Mouse (Mus musculus) forebrain, embryonic 11.5 days (tissue): ENCODE measurements around the gene Med16. TPM values are rescaled to one million over a fixed set of nuclear protein-coding genes. Genes with fewer than 3 reads are reported as not detected.

Experiments
- ATAC-seq: fragments of 200-750 bp; cut with Nextera tagmentation; replicated peaks from 2 replicates; pipeline ENCODE4 v1.8.0; 2017; ENCODE audit warnings: moderate TSS enrichment; ENCODE audit not compliant: low FRiP score
- DNase-seq: peaks from one replicate; pipeline ENCODE4 v3.0.0-alpha.2; 2017; ENCODE audit warnings: low spot score
- H3K27ac ChIP-seq: fragments of 300-500 bp; sonication (generic); 2 replicates; pipeline ENCODE4 v1.5.1; 2014; ENCODE audit warnings: low read depth, low read length
- H3K27me3 ChIP-seq: fragments of 300-500 bp; sonication (generic); 2 replicates; pipeline ENCODE4 v1.6.1; 2014; ENCODE audit warnings: mild to moderate bottlenecking, low read length, mixed read lengths; ENCODE audit not compliant: control insufficient read depth, insufficient read depth
- H3K36me3 ChIP-seq: fragments of 300-500 bp; sonication (generic); 2 replicates; pipeline ENCODE4 v1.6.1; 2014; ENCODE audit warnings: mild to moderate bottlenecking, low read length, moderate library complexity, mixed read lengths; ENCODE audit not compliant: control insufficient read depth, insufficient read depth
- H3K4me1 ChIP-seq: fragments of 300-500 bp; sonication (generic); replicated peaks from 2 replicates; pipeline ENCODE4 v1.6.1; 2014; ENCODE audit warnings: low read length, mixed read lengths; ENCODE audit not compliant: control insufficient read depth, insufficient read depth
- H3K4me2 ChIP-seq: fragments of 300-500 bp; sonication (generic); 2 replicates; pipeline ENCODE4 v1.6.1; 2014; ENCODE audit warnings: low read depth, mild to moderate bottlenecking, low read length, moderate library complexity, mixed read lengths; ENCODE audit not compliant: severe bottlenecking
- H3K4me3 ChIP-seq: fragments of 300-500 bp; sonication (generic); 2 replicates; pipeline ENCODE4 v1.5.1; 2014; ENCODE audit warnings: low read depth, low read length
- H3K9ac ChIP-seq: fragments of 300-500 bp; sonication (generic); 2 replicates; pipeline ENCODE4 v1.6.1; 2014; ENCODE audit warnings: low read length
- H3K9me3 ChIP-seq: fragments of 300-500 bp; sonication (generic); 2 replicates; pipeline ENCODE4 v1.6.1; 2016; ENCODE audit warnings: low read length, mixed read lengths; ENCODE audit not compliant: control insufficient read depth
- WGBS: fragments of 180-500 bp; shearing (Covaris S2); extraction: QIAGEN DNeasy Blood & Tissue Kit; methylation state at CpG from one replicate; pipeline ENCODE4 v1.1.7; 2014; 5-methylcytosine and 5-hydroxymethylcytosine counted together
- polyA plus RNA-seq: library from polyadenylated mRNA; unstranded; fragments of >200 nt; fragmentation: Nextera tagmentation; extraction: Ambion mirVana; gene quantifications from 2 replicates; pipeline ENCODE4 v1.2.1, GENCODE M21; 2014

The Med16 gene
- polyA plus RNA-seq, 1 experiment from 2014 or later = 60.4 TPM

DNA sequence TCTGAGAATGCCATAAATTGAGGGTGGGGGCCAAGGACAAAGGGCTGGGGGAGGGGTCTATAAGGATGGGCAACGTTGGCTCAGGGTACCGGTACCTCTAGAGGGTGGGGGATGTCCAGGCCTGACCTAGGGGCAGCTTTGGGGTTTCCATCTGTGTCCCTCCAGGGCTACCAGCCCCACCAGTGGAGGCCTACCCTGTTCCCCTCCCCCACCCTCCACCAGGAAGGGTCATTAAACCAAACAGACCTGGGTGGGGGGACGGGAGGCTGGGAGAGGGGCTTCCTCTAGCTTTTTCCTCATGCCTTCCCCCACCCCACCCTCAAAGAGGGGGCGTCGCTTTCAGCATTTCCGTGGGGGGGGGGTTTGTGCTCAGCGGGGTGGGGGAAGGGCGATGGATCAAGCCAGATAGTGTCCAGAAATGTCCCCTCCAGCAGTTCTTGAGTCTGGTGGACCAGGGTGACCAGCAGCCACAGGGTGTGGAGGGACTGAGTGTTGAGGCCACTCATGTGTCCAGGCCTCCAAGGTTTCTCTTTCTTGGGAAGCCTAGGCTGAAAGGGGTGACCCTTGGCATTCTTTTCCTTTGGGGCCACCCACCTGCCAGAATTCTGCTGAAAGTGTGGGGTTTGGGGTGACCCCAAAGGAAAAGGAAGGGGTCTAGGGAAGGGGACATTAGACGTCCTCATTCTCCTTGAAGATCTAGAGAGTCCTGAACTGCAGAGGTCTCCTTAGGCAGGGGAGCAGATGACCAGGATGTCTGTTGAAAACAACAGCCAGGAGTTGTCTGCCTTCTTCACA lies 20.4 kb upstream of the Med16 start:
- WGBS = 19% methylated on average over 9 of the region's 9 CpGs
- ATAC-seq (0 out of 2 replicates have a peak, but pooled peaks have one; percentile 10), DNase-seq (no peak)
- H3K27me3 ChIP-seq = no peaks in the 10 kb centered on the region; the same call in 1 of the 2 replicates
- peak overlapping the region; percentile 86 for H3K4me3 ChIP-seq
- peak overlapping the region; percentile 49 for H3K9ac ChIP-seq
- H3K27ac ChIP-seq = peak overlapping the region; percentile 59; the same call in 1 of the 2 replicates
- H3K9me3 ChIP-seq = no peaks in the 10 kb centered on the region
- H3K4me2 ChIP-seq = peak overlapping the region; percentile 83
- no peaks in the 10 kb centered on the region for H3K36me3 ChIP-seq
- H3K4me1 ChIP-seq = peaks cover 9% of the 10 kb centered on the region

DNA sequence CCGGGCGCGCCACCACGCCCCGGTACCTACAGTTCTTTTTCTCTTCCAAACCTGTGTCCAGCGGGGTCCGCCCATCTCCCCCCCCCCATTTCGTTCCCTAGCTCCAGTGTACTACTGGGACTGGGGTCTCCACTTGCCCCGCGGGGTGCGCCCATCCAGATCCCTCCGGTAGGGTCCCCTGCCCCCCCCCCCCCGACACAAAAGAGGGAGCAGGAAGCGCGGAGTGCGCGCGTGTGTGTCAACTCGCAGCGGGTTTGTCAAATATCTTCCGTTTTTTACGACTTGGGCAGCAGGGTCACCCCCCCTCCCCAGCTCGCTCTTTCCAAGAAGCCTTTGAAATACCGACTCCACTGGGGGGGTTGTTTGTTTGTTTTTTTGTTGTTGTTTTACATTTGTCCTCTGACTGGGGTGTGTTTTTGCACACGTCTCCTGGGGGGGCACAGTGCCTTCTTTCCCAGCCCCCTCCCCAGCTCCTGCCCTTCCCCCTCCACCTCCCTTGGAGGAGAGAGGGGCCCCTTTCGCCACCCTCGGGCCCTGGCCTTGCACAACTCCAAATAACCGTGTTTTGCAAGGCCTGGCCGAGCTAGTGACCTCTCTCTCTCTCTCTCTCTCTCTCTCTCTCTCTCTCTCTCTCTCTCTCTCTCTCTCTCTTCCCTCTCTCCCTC lies 19.4 kb upstream of the Med16 start:
- Histone ChIP-seq H3K4me2 (peak overlapping the region; percentile 83), H3K27ac (peak overlapping the region; percentile 72; the same call in 1 of the 2 replicates), H3K9ac (peak overlapping the region; percentile 83), H3K4me1 (peaks cover 9% of the 10 kb centered on the region), H3K4me3 (peak overlapping the region; percentile 86), H3K9me3 (no peaks in the 10 kb centered on the region), H3K36me3 (no peaks in the 10 kb centered on the region), H3K27me3 (peaks cover 4% of the 10 kb centered on the region)
- WGBS = under 1% methylated on average over 29 of the region's 29 CpGs
- ATAC-seq = no peak
- peak; percentile 78 for DNase-seq

DNA sequence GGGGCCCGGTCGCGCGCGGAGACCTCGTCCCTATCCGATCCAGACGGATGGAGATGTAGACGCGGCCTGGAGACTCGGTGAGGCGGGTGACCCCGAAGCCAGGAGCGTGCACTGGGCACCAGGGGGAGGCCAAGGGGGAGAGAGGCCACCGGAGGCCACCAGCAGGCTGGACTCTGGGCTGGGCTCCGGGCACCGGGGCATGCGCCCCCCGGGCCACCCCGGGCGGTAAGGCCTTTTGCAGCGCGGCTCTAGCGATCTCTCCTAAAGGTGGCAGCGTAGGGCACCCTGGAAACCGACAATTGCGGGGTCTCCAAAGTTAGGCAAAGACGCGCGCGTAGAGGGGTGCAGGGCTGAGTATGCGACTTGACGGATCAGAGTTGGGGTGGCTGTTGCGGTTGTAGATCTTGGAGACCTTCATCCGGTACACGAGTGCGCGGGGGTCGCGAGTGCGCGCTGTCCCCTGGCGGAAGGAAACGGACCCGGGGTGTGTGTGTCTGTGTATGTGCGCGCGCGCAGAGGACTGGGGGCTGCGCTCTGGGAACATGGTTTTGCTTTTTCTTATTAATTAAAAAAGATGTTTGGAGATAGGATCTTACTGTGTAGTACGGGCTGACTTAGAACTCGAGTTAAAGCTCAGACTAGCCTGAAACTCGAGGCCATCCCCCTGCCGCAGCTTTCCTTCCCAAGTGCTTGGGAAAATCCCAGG lies 18.8 kb upstream of the Med16 start:
- Histone ChIP-seq H3K9ac (peak overlapping the region; percentile 83), H3K4me3 (peak overlapping the region; percentile 86), H3K36me3 (no peaks in the 10 kb centered on the region), H3K4me1 (peaks cover 6% of the 10 kb centered on the region), H3K27me3 (peaks cover 11% of the 10 kb centered on the region), H3K4me2 (peak overlapping the region; percentile 83), H3K27ac (peak overlapping the region; percentile 72), H3K9me3 (no peaks in the 10 kb centered on the region)
- DNase-seq (peak; percentile 87), ATAC-seq (peak; percentile 61)
- 0% methylated on average over 53 of the region's 54 CpGs for WGBS

DNA sequence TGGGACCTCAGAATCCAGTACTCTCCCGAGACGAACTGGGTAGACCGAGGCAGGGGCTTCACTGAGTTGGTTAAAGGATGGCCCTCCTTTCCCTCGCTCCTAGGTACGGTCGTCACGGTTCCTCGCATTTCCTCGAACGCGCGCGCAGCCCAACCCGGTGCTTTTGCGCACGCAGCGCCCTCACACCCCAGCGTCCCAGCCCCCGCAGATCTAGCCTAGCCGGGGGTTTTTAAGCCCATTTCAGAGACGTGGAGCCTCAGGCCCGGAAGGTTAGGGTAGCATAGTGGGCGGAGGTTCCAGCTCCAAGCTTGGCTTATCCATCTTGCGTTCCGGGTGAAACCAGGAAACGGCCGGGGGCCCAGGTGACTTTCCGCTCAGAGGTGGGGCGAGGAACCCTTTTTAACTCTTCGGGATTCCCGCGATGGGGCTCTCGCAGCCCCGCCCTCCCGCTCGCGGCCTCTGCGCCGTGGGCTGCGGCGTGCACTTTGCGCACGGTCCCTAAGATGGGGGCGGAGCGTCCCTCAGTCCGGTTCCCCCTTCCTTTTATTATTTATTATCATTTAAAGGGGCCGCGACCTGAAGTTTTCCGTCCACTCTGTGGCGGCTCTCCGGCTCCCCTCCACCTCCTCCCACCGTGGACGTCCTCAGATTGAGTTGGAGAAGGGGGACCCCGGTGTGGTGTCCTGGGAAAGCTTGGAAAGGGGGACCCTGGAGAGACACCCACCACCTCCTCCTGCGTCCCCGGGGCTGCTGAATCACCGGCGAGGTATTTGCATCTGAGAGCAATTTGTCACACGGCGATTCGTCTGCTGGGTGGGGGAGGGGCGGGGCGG lies 18.0 kb upstream of the Med16 start, which contains the start of gene Arid3a:
Gene Arid3a (plus strand): TSS at position 553 of the 833 bp plus-strand sequence.
- Histone ChIP-seq H3K27ac (peak within 1 kb of the TSS; percentile 72), H3K36me3 (no peaks in the 10 kb centered on the region), H3K4me3 (peak within 1 kb of the TSS; percentile 86), H3K9ac (peak within 1 kb of the TSS; percentile 83), H3K9me3 (no peaks in the 10 kb centered on the region), H3K4me2 (peak within 1 kb of the TSS; percentile 83), H3K27me3 (peaks cover 19% of the 10 kb centered on the region), H3K4me1 (peaks cover 6% of the 10 kb centered on the region)
- DNase-seq (peak; percentile 95), ATAC-seq (peak; percentile 73)
- WGBS = under 1% methylated on average over 63 of the region's 63 CpGs

DNA sequence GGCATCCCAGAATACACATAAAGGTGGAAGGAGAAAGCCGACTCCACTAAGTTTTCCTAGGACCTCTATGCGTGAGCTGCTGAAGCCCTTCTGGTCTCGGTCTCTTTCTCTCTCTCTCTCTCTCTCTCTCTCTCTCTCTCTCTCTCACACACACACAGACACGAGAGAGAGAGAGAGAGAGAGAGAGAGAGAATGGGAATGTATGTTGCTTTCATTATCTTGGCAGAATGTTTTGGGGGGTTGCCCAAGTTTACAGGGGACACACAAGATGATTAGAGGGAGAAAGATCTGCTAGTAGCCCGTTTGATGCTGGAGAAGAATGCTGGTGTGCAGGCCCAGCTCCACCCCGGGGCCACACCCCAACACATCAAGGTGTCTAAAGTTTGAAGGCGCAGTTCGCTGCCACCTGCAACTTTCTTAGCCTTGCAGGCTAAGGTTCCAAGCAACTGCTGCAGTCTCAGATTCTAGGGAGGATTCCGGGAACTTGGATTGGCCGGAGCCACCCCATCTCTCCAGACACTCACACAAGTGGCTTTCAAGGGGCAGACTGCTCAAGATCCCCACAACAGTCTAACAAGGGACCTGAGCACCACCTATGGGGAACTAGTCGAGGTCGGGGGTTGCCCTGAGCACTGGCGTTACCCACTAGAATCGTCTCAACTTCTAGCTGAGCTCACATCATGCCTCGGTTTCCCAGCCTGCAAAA lies 17.2 kb upstream of the Med16 start:
- no peak for DNase-seq
- 0 out of 2 replicates have a peak overlapping the region, but pooled peaks have one; percentile 25 for H3K27ac ChIP-seq
- 14% methylated on average over 14 of the region's 15 CpGs for WGBS
- peaks cover 27% of the 10 kb centered on the region for H3K27me3 ChIP-seq
- no peak for ATAC-seq
- H3K9ac ChIP-seq = peak overlapping the region; percentile 83; the same call in 1 of the 2 replicates
- peak overlapping the region; percentile 83 for H3K4me2 ChIP-seq
- H3K4me1 ChIP-seq = peaks cover 7% of the 10 kb centered on the region
- peak overlapping the region; percentile 86 for H3K4me3 ChIP-seq
- H3K9me3 ChIP-seq = no peaks in the 10 kb centered on the region
- H3K36me3 ChIP-seq = no peaks in the 10 kb centered on the region

DNA sequence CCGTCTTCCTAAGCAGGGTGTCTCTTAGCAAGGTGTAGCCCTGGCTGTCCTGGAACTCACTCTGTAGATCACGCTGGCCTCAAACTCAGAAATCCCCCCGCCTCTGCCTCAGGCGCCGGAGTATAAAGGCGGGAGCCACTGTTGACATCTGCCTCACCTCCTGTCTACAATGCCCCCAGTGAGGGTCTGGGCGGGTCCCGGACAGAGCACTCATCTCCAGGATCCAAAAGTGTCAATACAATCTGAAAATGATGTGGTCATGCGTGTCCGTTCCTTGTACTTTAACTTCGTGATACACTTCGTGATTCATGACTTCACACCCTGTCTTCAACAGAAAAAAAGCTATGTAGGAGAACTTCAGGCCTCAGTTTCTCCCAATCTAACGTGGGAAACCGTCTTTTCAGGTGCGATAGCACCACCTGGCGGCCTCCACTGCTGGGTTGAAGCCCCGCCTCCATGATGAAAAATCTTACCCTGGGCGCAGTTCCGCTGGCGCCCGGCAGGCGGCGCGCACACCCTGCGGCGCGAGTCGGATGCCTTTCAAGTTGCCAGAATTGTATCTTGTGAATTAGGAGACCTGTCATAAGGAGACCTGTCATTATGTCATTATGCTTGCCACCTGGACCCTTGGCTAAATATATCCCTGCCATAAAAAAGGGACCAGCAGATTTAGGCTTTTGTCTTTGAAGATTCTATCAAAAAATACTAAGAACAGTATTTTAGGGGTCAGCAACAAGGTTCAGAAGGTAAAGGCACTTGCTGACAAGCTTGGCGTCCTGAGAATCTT lies 16.5 kb upstream of the Med16 start:
- Histone ChIP-seq H3K27me3 (peaks cover 34% of the 10 kb centered on the region), H3K4me1 (peaks cover 11% of the 10 kb centered on the region), H3K36me3 (no peaks in the 10 kb centered on the region), H3K4me2 (no peak overlapping the region), H3K27ac (no peak overlapping the region), H3K9ac (no peak overlapping the region), H3K4me3 (no peak overlapping the region), H3K9me3 (no peaks in the 10 kb centered on the region)
- WGBS = 13% methylated on average over 29 of the region's 29 CpGs
- ATAC-seq (0 out of 2 replicates have a peak, but pooled peaks have one; percentile 6), DNase-seq (peak; percentile 95)

DNA sequence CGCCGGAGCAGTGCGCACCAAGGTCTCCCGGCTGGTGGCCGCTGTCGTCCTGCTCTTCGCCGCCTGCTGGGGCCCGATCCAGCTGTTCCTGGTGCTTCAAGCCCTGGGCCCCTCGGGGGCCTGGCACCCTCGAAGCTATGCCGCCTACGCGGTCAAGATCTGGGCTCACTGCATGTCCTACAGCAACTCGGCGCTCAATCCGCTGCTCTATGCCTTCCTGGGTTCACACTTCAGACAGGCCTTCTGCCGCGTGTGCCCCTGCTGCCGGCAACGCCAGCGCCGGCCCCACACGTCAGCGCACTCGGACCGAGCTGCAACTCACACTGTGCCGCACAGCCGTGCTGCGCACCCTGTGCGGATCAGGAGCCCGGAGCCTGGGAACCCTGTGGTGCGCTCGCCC lies 12.8 kb upstream of the Med16 start:
- no peak overlapping the region for H3K9ac ChIP-seq
- H3K27me3 ChIP-seq = peaks cover 65% of the 10 kb centered on the region
- WGBS = 1% methylated on average over 34 of the region's 34 CpGs
- H3K36me3 ChIP-seq = no peaks in the 10 kb centered on the region
- H3K4me2 ChIP-seq = peak overlapping the region; percentile 21; the same call in 1 of the 2 replicates
- no peaks in the 10 kb centered on the region for H3K9me3 ChIP-seq
- peaks cover 14% of the 10 kb centered on the region; the same call in 1 of the 2 replicates for H3K4me1 ChIP-seq
- H3K4me3 ChIP-seq = peak overlapping the region; percentile 17; the same call in 1 of the 2 replicates
- no peak for DNase-seq
- no peak overlapping the region for H3K27ac ChIP-seq
- no peak for ATAC-seq
